Mouse (Mus musculus) lung, postnatal 0 days (tissue): ENCODE measurements around the gene Rufy2.

Experiments used
- CTCF ChIP-seq: IDR thresholded peaks from 2 replicates; pipeline ENCODE4 v1.5.1; 2016; ENCODE audit warnings: antibody characterized with exemption, mild to moderate bottlenecking
- EP300 ChIP-seq: IDR thresholded peaks from 2 replicates; pipeline ENCODE4 v1.6.1; 2016; ENCODE audit warnings: antibody characterized with exemption, mild to moderate bottlenecking, control low read depth

- TF ChIP-seq CTCF (no peak), EP300 (no peak)
These were observed 14.2 kb upstream of the Rufy2 start for GRCm38 (mm10) chr10:62965796-62966195.
